Mouse (Mus musculus): Measurements from ENCODE around the gene Jak3.

GRCm38 (mm10) chr8:71670198-71670597 is 5.9 kb upstream of the Jak3 start:
- TF ChIP-seq KAT2A (IDR thresholded peaks at IDR 0.05; ENCODE audit: insufficient replicate concordance, low read length) (no peak), EP300 (IDR thresholded peaks at IDR 0.05; ENCODE audit: low read length) (no peak), CTCF (conservative IDR thresholded peaks at IDR 0.05 in 1 of 2, IDR thresholded peaks at IDR 0.05 in 1 of 2; ENCODE audit: low read depth in 2 of 2, low read length in 2 of 2) (no peak), CHD1 (IDR thresholded peaks at IDR 0.05; ENCODE audit: low read depth, low read length) (no peak), BHLHE40 (IDR thresholded peaks at IDR 0.05; ENCODE audit: low read depth, low read length) (no peak), MAX (IDR thresholded peaks at IDR 0.05; ENCODE audit: low read length) (no peak), POLR2A (IDR thresholded peaks at IDR 0.05; ENCODE audit: low read depth, low read length) (no peak)
